Mouse (Mus musculus): ENCODE measurements at regions not wholly inside any gene's neighbourhood (a gene's known extent, or its start where the extent isn't known, plus 50 kb on each side); places are given as distances from the start of the nearest gene placed in this dataset. TPM values are rescaled to one million over a fixed set of nuclear protein-coding genes. Genes with fewer than 3 reads are reported as not detected.
"Not testable (repeated sequence)": the region's sequence is repeated elsewhere in the genome, so short reads cannot be mapped to it uniquely, and the experiment has no call there.

GRCm38 (mm10) chr13:61957197-61957596 is 172.5 kb upstream of the Zfp808 start:
- not testable (repeated sequence) for DNase-seq (ENCODE audit: low spot score)

GRCm38 (mm10) chr13:61978856-61979255 is 150.8 kb upstream of the Zfp808 start:
- DNase-seq (ENCODE audit: low spot score): not testable (repeated sequence)

- not testable (repeated sequence) for DNase-seq (ENCODE audit: low spot score)
These were observed 133.2 kb upstream of the Zfp808 start for GRCm38 (mm10) chr13:61996519-61996918.

- not testable (repeated sequence) for DNase-seq (ENCODE audit: low spot score)
These were observed 130.9 kb upstream of the Zfp808 start for GRCm38 (mm10) chr13:61998803-61999202.

- peak; percentile 8 for DNase-seq (ENCODE audit: low spot score)
These were observed 122.4 kb upstream of the Zfp808 start for GRCm38 (mm10) chr13:62007321-62007720.

GRCm38 (mm10) chr13:62015424-62016167 is 114.1 kb upstream of the Zfp808 start:
- DNase-seq (ENCODE audit: low spot score): peak; percentile 24

- DNase-seq (ENCODE audit: low spot score): not testable (repeated sequence)
These were observed 113.6 kb upstream of the Zfp808 start for GRCm38 (mm10) chr13:62016168-62016502.

- not testable (repeated sequence) for DNase-seq (ENCODE audit: low spot score)
These were observed 92.0 kb upstream of the Zfp808 start for GRCm38 (mm10) chr13:62037646-62038045.

- not testable (repeated sequence) for DNase-seq (ENCODE audit: low spot score)
These were observed 51.6 kb upstream of the Zfp808 start for GRCm38 (mm10) chr13:62077951-62078671.

DNA sequence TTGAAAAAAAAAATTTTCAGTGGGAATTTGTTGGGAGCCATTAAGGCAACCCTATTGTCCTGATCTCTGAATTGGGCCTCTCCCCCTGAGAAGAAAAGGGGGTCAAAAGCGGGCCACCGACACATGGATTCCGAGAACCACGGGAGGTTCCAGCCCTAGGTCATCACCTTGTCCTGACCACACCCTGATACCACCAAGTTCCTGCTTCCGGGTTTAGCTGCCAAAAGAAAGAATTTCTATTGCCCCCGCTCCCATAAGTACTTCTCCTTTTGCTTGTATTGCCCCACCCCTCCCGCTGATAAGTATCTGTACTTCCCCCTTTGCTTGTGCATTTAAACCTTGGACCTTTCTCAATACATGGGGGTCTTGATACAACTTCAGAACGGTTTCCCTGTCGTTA is 50.8 kb upstream of the Zfp808 start:
- not testable (repeated sequence) for DNase-seq (ENCODE audit: low spot score)

Small RNAs in the stretch of these regions (microRNA-seq; reads per million reads assigned to microRNA genes)
- gene Gm25649: not detected

Measured in gastrocnemius, adult 18-20 months (tissue).